Mouse (Mus musculus): ENCODE results near the gene Fn1.

DNA sequence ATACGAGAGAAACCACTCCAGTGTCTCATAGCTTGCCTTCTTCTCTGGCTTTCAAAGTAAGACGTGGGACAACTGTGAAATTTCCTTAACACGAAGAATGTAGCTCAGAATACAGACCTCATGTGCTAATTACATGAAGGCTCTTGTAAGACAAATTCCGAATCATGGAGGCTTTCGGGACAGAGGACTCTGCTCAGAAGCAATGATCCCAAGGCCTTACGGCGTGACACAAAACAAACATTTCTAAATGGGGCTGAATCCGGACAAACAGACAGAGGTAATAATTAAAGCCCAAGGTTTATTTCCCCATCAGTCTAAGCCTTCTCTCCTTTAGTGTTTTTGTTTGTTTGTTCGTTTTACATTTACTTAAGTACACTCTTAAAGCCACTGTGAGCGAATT is 20.6 kb downstream of the Fn1 start:
- TF ChIP-seq CTCF (IDR thresholded peaks at IDR 0.05; ENCODE audit: control insufficient read depth, insufficient read depth, insufficient read length): no peak
- TF ChIP-seq MYOG (IDR thresholded peaks at IDR 0.05; ENCODE audit: control insufficient read depth, extremely low read depth, insufficient read length): no peak
- TF ChIP-seq CEBPB (IDR thresholded peaks at IDR 0.05; ENCODE audit: low read depth): no peak
- no peak for TF ChIP-seq MAX (IDR thresholded peaks at IDR 0.05)
- no peak for TF ChIP-seq USF1 (IDR thresholded peaks at IDR 0.05; ENCODE audit: low read depth)
